Mouse (Mus musculus) cerebellum, postnatal 36 days (tissue): ENCODE results near the gene Srebf1.
A peak's percentile ranks its signal among the peaks of the same experiment; 100 is the strongest.

Experiments used
- DNase-seq, 2 experiments: peaks; one replicate each; pipeline ENCODE4 v3.0.0; 2021 to 2022; ENCODE audit warnings: mixed read lengths in 2 of 2

Srebf1 gene

DNA sequence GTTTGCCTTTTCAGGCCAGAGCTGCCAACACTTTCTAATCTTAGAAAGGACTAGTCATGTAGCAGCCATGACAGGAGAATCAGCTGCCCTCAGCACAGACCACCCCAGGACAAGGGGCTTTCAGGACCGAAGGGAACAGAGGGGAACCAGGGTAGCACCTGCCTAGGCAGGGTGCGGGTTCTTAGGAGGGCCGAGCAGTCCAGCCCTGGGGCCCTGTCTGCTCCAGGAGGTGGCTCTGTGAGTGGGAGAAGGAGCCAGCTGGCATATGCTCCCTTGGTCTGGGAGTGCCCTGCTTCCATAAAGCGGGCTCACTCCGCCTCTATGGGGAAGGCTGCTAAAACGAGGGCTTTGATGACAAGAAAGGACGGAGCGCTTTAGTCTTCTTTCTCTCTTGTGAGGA is 10.9 kb upstream of the Srebf1 start:
- peak; percentile 72 to 79 for DNase-seq

DNA sequence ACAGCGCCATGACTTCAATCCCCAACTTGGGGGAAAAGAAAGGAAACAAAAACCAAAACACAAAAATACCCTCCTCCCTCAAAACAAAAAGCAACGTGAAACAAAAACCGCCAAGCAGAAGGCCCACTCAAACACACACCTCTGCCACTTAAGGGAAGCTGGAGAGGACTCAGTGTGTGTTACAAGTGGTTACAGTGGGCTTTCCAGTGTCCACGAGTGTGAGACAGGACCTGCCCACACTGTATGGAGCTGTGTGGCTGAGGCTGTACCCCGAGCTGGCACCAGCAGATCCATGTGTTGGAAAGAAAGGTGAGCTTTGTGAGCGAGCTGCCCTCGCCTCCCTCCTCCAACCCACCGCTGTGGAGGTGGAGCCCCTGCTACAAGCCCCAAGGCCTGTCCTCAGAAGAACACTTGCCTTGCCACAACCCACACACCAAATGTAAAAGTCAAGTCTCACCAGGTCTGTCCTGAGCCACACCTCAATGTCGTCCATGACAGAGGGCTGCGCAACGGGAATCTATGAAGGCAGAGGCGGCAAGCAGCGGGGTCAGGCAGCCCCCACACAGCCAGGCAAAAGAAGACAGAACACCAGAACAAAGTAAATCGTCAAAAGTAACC is 10.2 kb upstream of the Srebf1 start:
- no peak for DNase-seq

DNA sequence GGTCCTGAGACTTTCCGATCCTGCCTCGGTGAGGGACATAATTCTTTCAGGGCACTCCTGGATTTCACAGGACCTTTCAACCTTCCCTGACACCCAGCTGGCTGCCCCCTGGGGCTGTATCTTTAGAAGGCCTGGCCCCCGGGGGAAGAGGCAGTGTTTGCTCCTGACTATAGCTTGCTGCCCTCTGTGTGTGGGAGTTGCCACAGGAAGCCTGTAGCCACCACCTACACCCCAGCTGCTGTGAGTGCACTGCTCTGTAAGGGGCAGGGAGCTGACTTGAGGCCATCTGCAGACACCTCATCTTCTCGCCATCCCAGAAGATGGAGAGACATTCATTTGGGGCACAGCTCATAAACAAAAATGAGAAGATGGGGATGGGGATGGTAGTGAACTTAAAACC is 9.6 kb upstream of the Srebf1 start:
- DNase-seq, result no peak

GRCm38 (mm10) chr11:60231326-60231725 is 8.9 kb upstream of the Srebf1 start:
- DNase-seq, result peak in 1 of 2 experiments; percentile 37

DNA sequence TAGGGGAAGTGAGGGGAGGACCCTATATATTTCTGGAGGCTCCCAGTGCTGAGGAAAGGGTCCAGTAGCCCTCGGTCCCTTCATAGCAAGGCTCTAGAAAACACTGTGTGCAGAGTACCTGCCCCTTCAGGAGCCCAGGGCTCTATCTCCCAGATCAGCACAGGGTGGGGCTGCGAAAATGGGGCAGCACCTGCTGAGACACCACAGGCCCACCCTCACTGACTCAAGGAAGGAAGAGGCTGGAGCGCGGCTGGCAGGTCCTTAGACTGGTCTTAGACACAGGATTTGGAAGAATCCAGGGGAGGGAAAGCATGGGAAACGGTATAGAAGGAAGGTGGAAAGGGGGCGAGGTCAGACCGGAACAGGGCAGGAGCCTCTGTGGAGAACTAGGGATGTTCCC is 8.1 kb upstream of the Srebf1 start:
- no peak for DNase-seq

- no peak for DNase-seq
Observed at GRCm38 (mm10) chr11:60229821-60230220, 7.4 kb upstream of the Srebf1 start.

- DNase-seq, result no peak
Observed at GRCm38 (mm10) chr11:60228525-60228924, 6.1 kb upstream of the Srebf1 start.

- no peak for DNase-seq
Observed at GRCm38 (mm10) chr11:60225874-60226273, 3.5 kb upstream of the Srebf1 start.

GRCm38 (mm10) chr11:60224676-60225075 is 2.3 kb upstream of the Srebf1 start:
- DNase-seq, result no peak

GRCm38 (mm10) chr11:60222085-60222468 is 304 bp downstream of the Srebf1 start:
- no peak for DNase-seq

DNA sequence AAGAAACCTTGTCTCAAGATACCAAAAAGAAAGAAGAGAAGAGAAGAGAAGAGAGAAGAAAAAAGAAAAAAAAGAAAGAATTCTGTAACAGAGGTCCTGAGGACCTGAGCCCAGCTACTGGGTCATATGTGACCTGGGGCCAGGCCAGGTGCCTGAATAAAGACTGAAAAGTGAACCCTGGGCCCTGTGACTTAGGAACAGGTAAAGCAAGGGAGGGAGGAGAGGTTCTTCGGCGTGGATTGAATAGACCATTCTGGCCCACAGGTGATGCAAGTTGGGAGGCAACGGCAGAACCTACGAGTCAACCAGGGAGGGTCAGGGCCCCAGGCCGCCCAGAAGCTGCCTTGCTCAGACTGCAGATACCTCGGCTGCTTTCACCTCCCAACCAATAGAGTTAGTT is 956 bp downstream of the Srebf1 start:
- DNase-seq, result no peak

- peak; percentile 75 to 78 for DNase-seq
Observed at GRCm38 (mm10) chr11:60220291-60220804, 2.0 kb downstream of the Srebf1 start.

GRCm38 (mm10) chr11:60219609-60220008 is 2.8 kb downstream of the Srebf1 start:
- no peak for DNase-seq

GRCm38 (mm10) chr11:60217467-60217866 is 4.9 kb downstream of the Srebf1 start:
- DNase-seq, result no peak

DNA sequence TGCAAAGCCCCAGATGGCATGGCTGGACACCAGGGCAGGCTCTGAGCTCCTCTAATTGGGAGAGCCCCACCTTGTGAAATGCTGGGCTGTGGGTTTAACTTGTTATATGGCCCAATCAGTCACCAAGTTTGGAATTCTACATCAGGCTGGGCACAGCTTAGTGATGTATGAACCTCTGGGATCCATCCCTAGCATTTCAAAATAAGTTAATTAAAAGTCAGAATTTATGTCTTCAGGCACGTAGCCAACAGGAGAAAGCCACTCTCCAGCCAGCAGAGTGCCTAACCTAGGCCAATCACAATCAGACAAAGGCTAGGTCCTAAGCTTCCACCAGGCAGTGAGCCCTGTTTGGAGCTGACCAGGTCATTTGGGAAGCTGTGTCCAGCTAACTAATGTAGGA is 5.7 kb downstream of the Srebf1 start:
- DNase-seq, result no peak

- DNase-seq, result no peak
Observed at GRCm38 (mm10) chr11:60213266-60213665, 9.1 kb downstream of the Srebf1 start.

GRCm38 (mm10) chr11:60211761-60212160 is 10.6 kb downstream of the Srebf1 start:
- DNase-seq, result no peak

DNA sequence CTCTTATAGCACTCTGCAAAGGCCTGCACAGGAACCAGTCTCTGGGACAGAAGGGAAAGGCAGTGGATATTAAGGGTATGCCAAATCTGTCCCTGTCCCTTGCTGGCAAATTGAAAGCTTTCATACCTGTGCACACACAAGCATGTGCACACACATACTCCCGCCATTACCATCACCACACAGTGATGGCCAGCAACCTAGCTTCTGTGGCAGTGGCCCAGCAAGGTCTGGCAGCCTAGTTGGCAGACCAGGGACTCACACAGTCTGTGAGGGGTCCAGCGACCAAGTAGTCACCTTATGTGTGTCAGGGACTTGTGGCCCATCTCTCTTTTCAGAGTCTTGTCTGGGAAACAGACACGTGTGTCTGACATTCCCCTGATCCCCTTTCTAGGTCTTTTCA is 11.2 kb downstream of the Srebf1 start:
- no peak for DNase-seq

GRCm38 (mm10) chr11:60210305-60210724 is 12.1 kb downstream of the Srebf1 start:
- DNase-seq, result peak; percentile 67 to 82

DNA sequence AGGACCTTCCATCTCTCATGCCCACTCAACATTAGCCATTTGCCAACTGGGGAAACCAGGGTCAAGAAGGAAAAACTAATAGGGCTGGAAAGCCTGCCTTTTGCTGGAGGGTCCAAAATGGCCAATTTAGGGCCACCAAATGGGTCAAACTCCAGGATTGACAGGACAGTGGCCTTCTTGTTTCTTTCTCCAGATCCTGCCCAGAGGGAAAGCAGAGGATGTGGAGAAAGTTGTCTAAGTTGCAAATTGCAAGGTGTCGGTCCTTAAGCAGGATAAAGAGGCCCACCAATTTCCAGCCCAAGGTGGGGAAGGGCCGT is 12.5 kb downstream of the Srebf1 start:
- no peak for DNase-seq

GRCm38 (mm10) chr11:60209217-60209932 is 13.0 kb downstream of the Srebf1 start:
- DNase-seq, result peak; percentile 81 to 90

- DNase-seq, result no peak
Observed at GRCm38 (mm10) chr11:60208712-60209111, 13.7 kb downstream of the Srebf1 start.

GRCm38 (mm10) chr11:60208201-60208600 is 14.2 kb downstream of the Srebf1 start:
- DNase-seq, result no peak

DNA sequence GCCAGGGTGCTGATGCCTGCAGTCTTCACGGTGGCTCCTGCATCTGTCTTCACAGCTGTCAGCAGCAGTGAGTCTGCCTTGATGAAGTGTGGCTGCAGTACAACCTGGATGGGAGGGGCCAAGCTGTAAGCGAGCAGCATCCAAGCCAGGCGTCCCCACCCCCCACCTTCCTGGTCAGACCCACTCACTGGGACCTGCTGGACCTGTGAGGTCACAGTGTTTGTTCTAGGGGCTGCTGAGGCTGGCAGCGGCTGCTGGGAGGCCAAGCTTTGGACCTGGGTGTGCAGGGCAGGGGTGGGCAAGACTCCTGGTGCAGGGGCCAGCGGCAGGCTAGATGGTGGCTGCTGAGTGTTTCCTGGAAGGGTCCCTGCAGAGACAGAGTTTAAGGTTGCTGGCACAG is 16.2 kb downstream of the Srebf1 start:
- DNase-seq, result no peak

- no peak for DNase-seq
Observed at GRCm38 (mm10) chr11:60205026-60205425, 17.4 kb downstream of the Srebf1 start.
